Mouse (Mus musculus) spleen, adult 2 months (tissue): ENCODE results near the gene Clybl. TPM values are rescaled to one million over a fixed set of nuclear protein-coding genes. Genes with fewer than 3 reads are reported as not detected.

ENCODE experiments used
- DNase-seq, 2 experiments: peaks; one replicate each; pipeline versions ENCODE4 v3.0.0 to v3.0.0-alpha.2; 2012 to 2021; ENCODE audit warnings: low spot score in 2 of 2, low read depth in 1 of 2
- H3K27ac ChIP-seq: fragments of 200-500 bp; 2 replicates; pipeline ENCODE4 v1.5.1; 2012; ENCODE audit warnings: low read length, inconsistent platforms; ENCODE audit not compliant: insufficient read depth
- H3K27me3 ChIP-seq: fragments of 200-500 bp; 2 replicates; pipeline ENCODE4 v1.6.1; 2012; ENCODE audit warnings: mild to moderate bottlenecking, moderate library complexity, low read length, inconsistent platforms; ENCODE audit not compliant: control insufficient read depth, insufficient read depth
- H3K36me3 ChIP-seq: fragments of 200-500 bp; 2 replicates; pipeline ENCODE4 v1.6.1; 2012; ENCODE audit warnings: mild to moderate bottlenecking, low read length, inconsistent platforms; ENCODE audit not compliant: control insufficient read depth, insufficient read depth
- H3K4me1 ChIP-seq: fragments of 200-500 bp; 2 replicates; pipeline ENCODE4 v1.6.1; 2011; ENCODE audit warnings: inconsistent platforms; ENCODE audit not compliant: control insufficient read depth, insufficient read depth, insufficient read length
- H3K4me3 ChIP-seq: fragments of 200-500 bp; 2 replicates; pipeline ENCODE4 v1.5.1; 2011; ENCODE audit warnings: mild to moderate bottlenecking, inconsistent platforms; ENCODE audit not compliant: insufficient read depth, insufficient read length; ENCODE audit errors: extremely low read depth
- CTCF ChIP-seq: fragments of 200-500 bp; IDR thresholded peaks from 2 replicates; pipeline ENCODE4 v1.5.1; 2011; ENCODE audit warnings: mild to moderate bottlenecking, inconsistent platforms; ENCODE audit not compliant: insufficient read depth, insufficient read length, insufficient replicate concordance; ENCODE audit errors: extremely low read depth
- POLR2A ChIP-seq: fragments of 200-500 bp; IDR thresholded peaks from 2 replicates; pipeline ENCODE4 v1.6.1; 2011; ENCODE audit warnings: low read depth, low read length, inconsistent platforms
- WGBS: fragments of 180-500 bp; shearing (Covaris S2); methylation state at CpG from one replicate; pipeline ENCODE4 v1.1.7; 2018; 5-methylcytosine and 5-hydroxymethylcytosine counted together
- polyA plus RNA-seq: library from polyadenylated mRNA; depleted of rRNA; stranded (reverse); fragments of >200 nt; gene quantifications from 2 replicates; pipeline ENCODE4 v1.2.3, GENCODE M21; 2012

Gene Clybl
- polyA plus RNA-seq, 1 experiment: 2.1 TPM

- H3K36me3 ChIP-seq: no peaks in the 10 kb centered on the region
- H3K4me1 ChIP-seq: peaks cover 3% of the 10 kb centered on the region
- TF ChIP-seq POLR2A (no peak), CTCF (no peak)
- 91% methylated on average over 3 of the region's 3 CpGs for whole genome bisulfite sequencing
- DNase-seq: no peak
- no peak overlapping the region for H3K27ac ChIP-seq
- no peak overlapping the region for H3K4me3 ChIP-seq
- peaks cover 4% of the 10 kb centered on the region for H3K27me3 ChIP-seq
Observed at GRCm38 (mm10) chr14:122403422-122403940, 222.0 kb downstream of the Clybl start.

DNA sequence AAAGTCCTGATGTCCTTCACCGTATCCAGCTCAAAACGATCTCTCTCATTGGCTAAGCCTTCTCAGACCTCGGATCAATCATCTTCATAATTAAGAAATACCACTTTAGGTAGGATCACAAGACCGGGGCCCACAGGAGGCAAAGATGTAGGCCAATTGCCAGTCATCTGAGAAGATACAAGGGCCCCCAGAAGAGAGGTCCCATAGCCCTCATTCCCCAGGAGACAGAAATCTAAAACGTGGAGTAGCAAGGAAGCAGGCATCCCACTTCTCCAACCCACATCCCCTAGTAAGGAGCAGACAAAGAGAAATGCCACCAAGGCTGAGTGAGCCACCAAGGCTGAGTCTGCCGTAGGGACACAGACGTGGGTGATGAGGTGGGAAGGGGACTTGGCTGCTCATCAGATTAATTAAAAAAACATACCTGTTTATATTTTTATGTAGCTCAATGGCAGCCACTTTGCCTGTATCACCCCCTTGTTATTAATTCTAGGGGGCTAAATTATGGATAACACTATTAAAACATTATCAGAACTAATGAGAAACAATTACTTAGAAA lies 223.2 kb downstream of the Clybl start:
- H3K4me1 ChIP-seq: peaks cover 3% of the 10 kb centered on the region
- H3K27me3 ChIP-seq: peaks cover 4% of the 10 kb centered on the region
- 86% methylated on average over 7 of the region's 7 CpGs for WGBS
- no peaks in the 10 kb centered on the region for H3K36me3 ChIP-seq
- no peak for TF ChIP-seq POLR2A
- TF ChIP-seq CTCF: no peak
- no peak for DNase-seq
- no peak overlapping the region for H3K27ac ChIP-seq
- no peak overlapping the region for H3K4me3 ChIP-seq

GRCm38 (mm10) chr14:122405236-122405635 lies 223.7 kb downstream of the Clybl start:
- peaks cover 4% of the 10 kb centered on the region for H3K27me3 ChIP-seq
- DNase-seq: no peak
- no peak overlapping the region for H3K27ac ChIP-seq
- no peak for TF ChIP-seq CTCF
- TF ChIP-seq POLR2A: no peak
- 74% methylated on average over 12 of the region's 12 CpGs for WGBS
- H3K4me1 ChIP-seq: peaks cover 3% of the 10 kb centered on the region
- H3K36me3 ChIP-seq: no peaks in the 10 kb centered on the region
- no peak overlapping the region for H3K4me3 ChIP-seq

DNA sequence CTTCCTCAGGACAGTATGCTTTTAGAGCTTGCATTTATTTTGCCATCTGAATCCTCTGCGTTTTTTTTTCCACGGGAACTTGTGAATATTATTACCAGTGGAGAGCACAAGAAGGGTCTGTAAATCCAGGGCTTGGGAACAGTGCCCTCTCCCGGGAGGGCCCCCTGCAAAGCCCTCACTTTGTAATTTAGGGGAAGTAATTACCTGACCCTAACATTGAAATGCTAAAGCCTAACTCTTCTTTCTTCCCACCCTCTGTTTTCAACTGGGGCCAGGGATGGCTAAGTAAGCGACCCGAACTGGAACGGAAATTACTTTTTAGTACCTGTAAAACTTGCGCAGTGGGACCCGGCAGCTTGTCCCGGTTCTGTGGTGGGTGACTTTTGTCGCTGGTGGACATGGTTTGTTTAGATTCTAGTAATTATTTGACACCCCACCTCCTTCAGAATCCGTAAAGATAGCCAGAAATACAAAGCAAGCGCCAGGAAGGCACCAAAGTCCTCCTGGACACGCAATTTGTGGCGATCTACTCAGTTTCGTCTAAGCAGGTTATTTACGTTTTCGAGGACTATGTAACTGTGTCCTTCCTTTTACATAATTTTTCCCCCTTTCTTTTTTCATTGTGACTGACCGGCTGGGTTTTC lies 224.5 kb downstream of the Clybl start:
- no peak for DNase-seq
- Histone ChIP-seq H3K36me3 (no peaks in the 10 kb centered on the region), H3K27ac (no peak overlapping the region), H3K27me3 (peaks cover 4% of the 10 kb centered on the region), H3K4me3 (no peak overlapping the region; the same call in 1 of the 2 replicates), H3K4me1 (peaks cover 3% of the 10 kb centered on the region)
- 3% methylated on average over 18 of the region's 18 CpGs for WGBS
- no peak for TF ChIP-seq POLR2A
- no peak for TF ChIP-seq CTCF

GRCm38 (mm10) chr14:122406541-122407219 lies 225.2 kb downstream of the Clybl start:
- DNase-seq: no peak
- peaks cover 4% of the 10 kb centered on the region for H3K27me3 ChIP-seq
- no peaks in the 10 kb centered on the region for H3K36me3 ChIP-seq
- WGBS: 4% methylated on average over 58 of the region's 58 CpGs
- TF ChIP-seq POLR2A (no peak), CTCF (no peak)
- H3K4me1 ChIP-seq: peaks cover 3% of the 10 kb centered on the region
- H3K4me3 ChIP-seq: no peak overlapping the region; the same call in 1 of the 2 replicates
- no peak overlapping the region for H3K27ac ChIP-seq

- no peaks in the 10 kb centered on the region for H3K36me3 ChIP-seq
- H3K4me3 ChIP-seq: no peak overlapping the region
- TF ChIP-seq POLR2A (no peak), CTCF (no peak)
- WGBS: 78% methylated on average over 2 of the region's 2 CpGs
- DNase-seq: no peak
- H3K27ac ChIP-seq: no peak overlapping the region
- H3K27me3 ChIP-seq: no peaks in the 10 kb centered on the region
- no peaks in the 10 kb centered on the region for H3K4me1 ChIP-seq
Observed at GRCm38 (mm10) chr14:122412841-122413541, 231.5 kb downstream of the Clybl start.

DNA sequence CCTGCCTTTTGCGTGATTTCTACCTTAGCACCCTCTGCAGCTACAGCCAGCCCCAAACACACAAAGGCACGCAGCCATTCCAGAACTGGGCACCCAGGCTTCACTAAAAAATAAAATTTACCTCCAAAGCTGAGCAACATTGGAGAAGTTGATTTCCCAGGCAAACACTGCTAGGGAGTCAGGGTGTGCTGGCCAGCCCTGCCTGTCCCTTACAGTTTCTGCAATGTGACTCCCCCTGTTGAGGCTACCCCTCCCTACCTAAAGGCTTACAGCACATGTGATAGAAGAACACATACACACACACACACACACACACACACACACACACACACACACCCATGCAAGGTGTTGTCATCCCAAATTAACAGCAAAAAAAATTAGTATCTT lies 232.0 kb downstream of the Clybl start:
- H3K27me3 ChIP-seq: no peaks in the 10 kb centered on the region
- no peaks in the 10 kb centered on the region for H3K36me3 ChIP-seq
- no peaks in the 10 kb centered on the region for H3K4me1 ChIP-seq
- H3K27ac ChIP-seq: no peak overlapping the region
- H3K4me3 ChIP-seq: no peak overlapping the region
- 86% methylated on average over 2 of the region's 2 CpGs for WGBS
- TF ChIP-seq POLR2A: no peak
- no peak for TF ChIP-seq CTCF
- no peak for DNase-seq
